Mouse (Mus musculus) frontal cortex, postnatal 14 days (tissue): ENCODE data around the gene Tbc1d9b.
"Not testable (repeated sequence)": the region's sequence is repeated elsewhere in the genome, so short reads cannot be mapped to it uniquely, and the experiment has no call there.

Experiments
- DNase-seq, 2 experiments: peaks; one replicate each; pipeline ENCODE4 v3.0.0; 2022; ENCODE audit warnings: low spot score in 2 of 2

Gene Tbc1d9b

DNA sequence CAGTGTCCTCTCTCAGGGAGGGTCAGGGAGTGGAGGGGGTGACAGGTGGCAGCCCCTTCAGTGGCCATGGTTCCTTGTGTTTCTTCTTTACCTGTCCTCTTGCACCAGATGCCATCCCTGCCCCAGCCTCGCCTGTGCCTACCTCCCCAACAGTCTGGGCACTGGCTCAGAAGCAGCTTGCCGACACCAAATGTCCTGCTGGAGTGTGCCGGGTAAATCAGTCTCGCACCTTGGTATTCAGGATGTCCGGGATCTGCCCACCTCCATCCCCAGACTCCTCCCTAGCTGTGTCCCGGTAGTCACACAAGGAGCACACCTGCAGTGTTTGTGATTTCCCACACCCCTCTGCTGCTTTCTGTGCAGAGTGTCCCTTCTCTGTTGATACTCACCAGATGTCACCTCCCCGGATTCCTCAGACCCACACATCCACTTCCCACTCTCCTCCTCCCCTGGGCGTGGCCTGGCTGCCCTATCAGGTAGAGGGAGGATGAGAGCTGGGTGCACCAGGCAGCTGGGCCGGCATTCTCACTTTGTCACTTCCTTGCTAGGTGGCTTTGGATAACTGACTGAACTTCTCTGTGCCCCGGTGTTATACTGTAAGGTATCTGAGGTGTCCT lies 7.1 kb downstream of the Tbc1d9b start:
- no peak for DNase-seq

GRCm38 (mm10) chr11:50139571-50139970 lies 8.4 kb downstream of the Tbc1d9b start:
- DNase-seq, result no peak

- DNase-seq, result no peak
Measured at GRCm38 (mm10) chr11:50145529-50145928, 14.3 kb downstream of the Tbc1d9b start.

DNA sequence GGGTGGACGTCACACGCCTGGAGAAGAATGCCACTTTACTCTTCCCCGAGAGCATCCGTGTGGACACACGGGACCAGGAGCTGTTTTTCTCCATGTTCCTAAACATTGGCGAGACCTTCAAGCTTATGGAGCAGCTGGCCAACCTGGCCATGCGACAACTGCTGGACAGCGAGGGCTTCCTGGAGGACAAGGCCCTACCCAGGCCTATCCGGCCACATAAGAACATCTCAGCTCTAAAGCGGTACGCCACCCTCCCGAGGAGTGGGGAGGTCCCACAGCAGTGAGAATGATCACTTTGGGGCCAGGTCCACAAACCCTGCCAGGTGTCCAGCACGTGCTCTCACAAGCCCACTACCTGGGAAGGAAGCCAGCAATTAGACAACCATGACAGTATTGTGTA lies 14.9 kb downstream of the Tbc1d9b start:
- DNase-seq, result no peak

DNA sequence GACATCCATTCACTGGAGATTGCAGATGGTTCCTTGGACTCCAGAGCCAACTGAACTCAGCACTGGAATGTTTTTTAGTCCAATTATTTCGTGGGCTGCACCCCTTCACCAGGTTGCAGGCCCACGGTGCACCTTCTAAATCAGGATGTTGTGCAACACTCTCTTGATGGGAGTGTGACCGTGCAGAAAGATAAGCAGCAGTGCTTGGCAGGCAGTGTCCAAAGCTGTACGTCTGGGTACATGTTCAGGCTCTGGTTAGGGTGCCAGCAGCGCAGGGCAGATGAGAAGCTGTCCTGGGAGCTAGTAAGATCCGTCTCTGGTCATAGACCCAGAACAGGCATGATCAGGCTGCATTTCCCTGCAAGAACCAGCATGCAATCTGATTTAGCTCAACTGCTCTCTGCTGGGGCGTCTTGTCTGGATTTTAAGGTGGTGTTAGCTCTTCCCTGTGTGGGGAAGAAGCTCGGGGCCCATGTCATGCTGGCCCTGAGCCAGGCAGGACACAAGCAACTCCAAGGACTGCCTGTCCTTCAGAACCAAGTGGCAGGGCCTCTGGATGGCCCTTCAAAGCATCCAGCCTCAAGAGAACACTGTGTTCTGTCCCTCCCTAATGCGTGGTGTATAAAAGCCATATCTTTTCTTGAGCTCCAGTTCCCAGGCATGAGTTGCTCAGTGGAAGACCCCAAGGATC lies 16.2 kb downstream of the Tbc1d9b start:
- DNase-seq, result no peak

DNA sequence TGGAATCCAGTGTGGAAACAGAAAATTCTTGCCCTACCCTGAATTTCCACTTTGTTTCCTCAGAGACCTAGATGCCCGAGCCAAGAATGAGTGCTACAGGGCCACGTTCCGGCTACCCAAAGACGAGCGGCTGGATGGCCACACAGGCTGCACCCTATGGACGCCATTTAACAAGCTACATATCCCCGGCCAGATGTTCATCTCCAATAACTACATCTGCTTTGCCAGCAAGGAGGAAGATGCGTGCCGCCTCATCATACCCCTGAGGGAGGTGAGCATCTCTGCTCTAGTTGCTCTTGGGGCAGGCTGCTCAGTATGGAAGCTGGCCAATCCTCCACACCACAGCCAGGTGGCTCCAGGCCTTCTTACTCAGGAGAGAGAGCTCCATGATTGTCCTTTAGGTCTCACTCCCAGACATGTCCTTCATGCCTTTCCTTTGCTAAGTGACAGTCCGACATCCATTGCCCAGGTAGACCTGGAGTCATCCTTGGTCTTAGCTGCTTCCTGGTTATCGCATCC lies 16.8 kb downstream of the Tbc1d9b start:
- no peak for DNase-seq

- no peak for DNase-seq
Measured at GRCm38 (mm10) chr11:50149200-50149599, 18.0 kb downstream of the Tbc1d9b start.

DNA sequence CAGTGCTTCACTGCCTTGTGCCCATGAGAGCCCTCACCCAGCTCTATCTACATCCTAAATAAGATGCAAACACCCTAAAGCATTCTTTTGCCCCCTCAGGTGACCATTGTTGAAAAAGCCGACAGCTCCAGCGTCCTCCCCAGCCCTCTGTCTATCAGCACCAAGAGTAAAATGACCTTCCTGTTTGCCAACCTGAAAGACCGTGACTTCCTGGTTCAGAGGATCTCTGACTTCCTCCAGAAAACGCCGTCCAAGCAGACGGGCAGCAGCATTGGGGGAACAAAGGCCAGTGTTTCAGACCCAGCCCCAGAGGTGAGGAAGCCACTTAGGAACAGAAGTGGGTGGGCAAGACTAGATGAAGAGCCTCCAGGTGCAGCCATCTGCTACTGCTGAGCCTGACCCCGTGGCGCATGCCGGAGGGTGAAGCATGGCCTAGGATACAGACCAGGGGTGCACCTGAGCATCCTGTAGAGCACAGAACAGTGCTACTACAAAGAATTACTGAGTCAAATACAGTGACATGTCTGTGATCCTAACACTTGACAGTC lies 18.5 kb downstream of the Tbc1d9b start:
- no peak for DNase-seq

- DNase-seq, result no peak
Measured at GRCm38 (mm10) chr11:50151374-50151773, 20.2 kb downstream of the Tbc1d9b start.

GRCm38 (mm10) chr11:50154166-50154565 lies 23.0 kb downstream of the Tbc1d9b start:
- no peak for DNase-seq

DNA sequence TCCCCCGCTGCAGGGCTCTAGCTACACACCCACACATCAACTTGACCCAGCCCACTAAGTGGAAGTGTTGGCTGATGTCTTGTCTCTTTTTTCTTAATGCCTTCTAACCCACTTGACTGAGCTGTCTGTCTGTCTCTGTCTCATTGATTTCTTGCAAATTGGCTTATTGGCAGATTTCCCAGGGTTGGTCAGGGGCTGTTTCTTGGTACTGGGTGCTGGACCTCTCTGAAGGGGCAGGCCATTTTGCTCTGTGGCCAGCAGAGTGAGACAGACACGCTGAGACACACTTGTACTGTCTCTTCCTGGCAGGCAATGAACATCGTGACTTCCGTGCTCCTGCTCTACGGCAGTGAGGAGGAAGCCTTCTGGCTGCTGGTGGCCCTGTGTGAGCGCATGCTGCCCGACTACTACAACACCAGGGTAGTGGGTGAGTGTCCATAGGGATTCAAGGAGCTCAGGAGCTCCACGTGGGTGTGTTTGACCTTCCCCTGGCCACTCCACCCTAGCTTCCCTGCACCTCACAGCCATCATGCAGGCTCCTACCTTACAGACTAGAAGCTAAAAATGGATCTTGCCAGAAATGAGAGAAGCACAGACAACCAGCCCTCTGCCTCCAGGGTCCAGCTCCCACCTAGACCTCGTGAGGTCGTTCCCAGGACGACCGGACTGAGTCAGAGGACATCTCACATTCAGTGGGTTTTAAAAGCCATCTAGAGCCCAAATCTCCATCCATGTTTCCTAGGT lies 23.8 kb downstream of the Tbc1d9b start:
- DNase-seq, result no peak

GRCm38 (mm10) chr11:50155785-50156184 lies 24.6 kb downstream of the Tbc1d9b start:
- DNase-seq, result no peak

GRCm38 (mm10) chr11:50156725-50157258 lies 25.6 kb downstream of the Tbc1d9b start:
- no peak for DNase-seq

DNA sequence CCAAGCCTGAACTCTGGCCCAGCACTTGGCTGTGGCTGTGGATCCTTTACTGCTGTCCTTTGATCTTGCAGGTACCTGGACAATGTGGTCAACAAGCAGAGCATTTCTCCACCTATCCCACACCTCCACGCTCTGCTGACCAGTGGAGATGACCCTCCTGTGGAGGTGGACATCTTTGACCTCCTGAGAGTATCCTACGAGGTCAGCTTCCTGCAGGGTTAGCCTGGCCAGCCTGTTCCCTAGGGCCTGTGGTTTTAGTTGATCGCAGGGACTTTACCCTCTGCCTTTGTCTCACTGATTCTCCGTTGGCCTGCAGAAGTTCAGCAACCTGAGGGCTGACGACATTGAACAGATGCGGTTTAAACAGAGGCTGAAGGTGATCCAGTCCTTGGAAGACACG lies 27.1 kb downstream of the Tbc1d9b start:
- no peak for DNase-seq

GRCm38 (mm10) chr11:50159347-50159746 lies 28.2 kb downstream of the Tbc1d9b start:
- no peak for DNase-seq

DNA sequence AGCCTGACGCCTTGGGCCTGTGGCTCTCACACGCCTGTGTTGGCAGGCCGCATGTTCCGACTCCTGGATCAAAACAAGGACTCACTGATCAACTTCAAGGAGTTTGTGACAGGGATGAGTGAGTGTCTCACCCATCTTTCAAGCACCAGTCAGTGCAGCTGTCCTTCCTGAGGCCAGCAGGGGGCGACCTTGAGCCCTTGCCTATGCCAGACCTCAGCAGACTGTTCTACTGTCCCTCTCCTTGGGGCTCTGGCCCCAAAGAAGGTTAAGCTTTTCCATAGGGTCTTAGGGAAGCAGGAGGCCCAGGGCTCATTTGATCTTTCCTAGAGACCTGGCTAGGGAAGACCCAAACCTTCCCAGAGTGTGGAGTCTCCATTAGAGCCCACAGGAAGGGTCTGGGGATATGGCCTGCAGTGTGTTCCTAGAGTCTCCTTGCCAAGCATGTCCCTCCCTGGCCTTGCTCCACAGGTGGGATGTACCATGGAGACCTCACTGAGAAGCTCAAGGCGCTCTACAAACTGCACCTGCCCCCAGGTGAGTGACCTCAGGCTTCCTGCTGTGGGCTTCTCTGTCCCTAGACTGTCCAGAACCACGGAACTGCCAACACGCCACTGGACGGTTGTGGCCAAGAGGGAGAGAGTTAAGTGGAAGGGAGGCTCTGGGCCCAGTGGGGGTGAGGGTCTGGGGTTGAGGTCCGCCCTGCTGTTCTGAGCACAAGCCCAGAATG lies 30.5 kb downstream of the Tbc1d9b start:
- DNase-seq, result peak in 1 of 2 experiments; percentile 32

- DNase-seq, result no peak
Measured at GRCm38 (mm10) chr11:50162338-50163050, 31.3 kb downstream of the Tbc1d9b start.

GRCm38 (mm10) chr11:50168352-50168751 lies 37.2 kb downstream of the Tbc1d9b start:
- no peak for DNase-seq

- not testable (repeated sequence) for DNase-seq
Measured at GRCm38 (mm10) chr11:50174111-50174729, 43.0 kb downstream of the Tbc1d9b start, which contains the start of gene Mrnip. TSS of gene Mrnip (plus strand) at chr11:50174444.

- DNase-seq, result peak; percentile 94 to 95
Measured at GRCm38 (mm10) chr11:50174730-50175187, 43.6 kb downstream of the Tbc1d9b start.
